Mouse (Mus musculus): Measurements from ENCODE around the gene Maml3. TPM values are rescaled to one million over a fixed set of nuclear protein-coding genes. Genes with fewer than 3 reads are reported as not detected.
A peak's percentile ranks its signal among the peaks of the same experiment; 100 is the strongest.

The Maml3 gene
- polyA plus RNA-seq, 1 experiment from 2014 or later = 5.2 TPM

DNA sequence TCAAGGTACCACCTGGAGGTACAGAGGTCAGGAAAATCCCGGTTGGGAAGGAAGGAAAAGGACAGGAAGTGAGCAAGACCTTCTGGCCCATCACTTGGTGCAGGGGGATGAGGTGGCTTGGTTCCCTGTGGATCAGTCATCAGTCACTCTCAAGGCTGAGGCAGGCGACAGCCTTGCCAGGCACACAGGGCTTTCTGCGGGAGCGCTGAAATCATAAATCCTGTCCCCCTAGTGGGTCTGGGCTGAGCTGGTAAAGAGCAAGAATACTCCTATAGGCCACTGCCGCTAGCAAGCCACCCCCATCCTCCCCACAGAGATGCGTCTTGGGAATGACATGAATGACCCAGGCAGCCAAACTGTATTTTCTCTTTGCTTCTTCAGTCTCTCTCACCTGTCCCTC is 177.8 kb downstream of the Maml3 start:
- H3K36me3 ChIP-seq (ENCODE audit: control insufficient read depth, insufficient read depth, low read length) = no peaks in the 10 kb centered on the region
- ATAC-seq = peak; percentile 26; the same call in 1 of the 2 replicates
- no peak overlapping the region for H3K4me2 ChIP-seq (ENCODE audit: low read length)
- WGBS = 50% methylated on average over 6 of the region's 6 CpGs
- peaks cover 7% of the 10 kb centered on the region for H3K4me1 ChIP-seq (ENCODE audit: control insufficient read depth, insufficient read depth, low read depth, low read length)
- no peak overlapping the region for H3K9ac ChIP-seq (ENCODE audit: low read depth, low read length)
- H3K27me3 ChIP-seq (replicated peaks; ENCODE audit: control insufficient read depth, insufficient read depth, low read length) = no peaks in the 10 kb centered on the region
- H3K4me3 ChIP-seq (ENCODE audit: low read length) = no peak overlapping the region
- H3K9me3 ChIP-seq (ENCODE audit: control insufficient read depth, low read length) = no peaks in the 10 kb centered on the region
- no peak overlapping the region for H3K27ac ChIP-seq (ENCODE audit: low read depth, low read length)

DNA sequence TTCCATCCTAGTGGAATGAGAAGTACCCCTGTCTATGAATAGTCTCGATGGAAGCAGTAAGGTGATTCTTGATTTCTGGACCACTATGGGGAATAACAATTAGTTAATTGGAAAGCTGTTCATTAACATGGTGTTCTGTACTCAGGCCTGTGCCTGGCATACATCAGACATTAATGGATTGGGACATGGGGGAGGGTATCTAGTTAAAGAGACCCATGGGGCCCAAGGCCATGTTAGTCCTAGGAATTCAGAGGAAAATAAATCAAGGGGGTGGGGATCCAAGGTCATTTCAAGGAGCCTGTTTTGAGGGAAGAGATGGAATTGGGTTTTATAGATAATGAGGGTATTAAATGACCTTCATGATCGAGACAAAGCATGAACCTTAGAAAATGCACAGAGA is 179.1 kb downstream of the Maml3 start:
- no peak overlapping the region for H3K9ac ChIP-seq (ENCODE audit: low read depth, low read length)
- no peaks in the 10 kb centered on the region for H3K36me3 ChIP-seq (ENCODE audit: control insufficient read depth, insufficient read depth, low read length)
- H3K27me3 ChIP-seq (replicated peaks; ENCODE audit: control insufficient read depth, insufficient read depth, low read length) = no peaks in the 10 kb centered on the region
- H3K4me3 ChIP-seq (ENCODE audit: low read length) = no peak overlapping the region
- WGBS = 61% methylated on average over 2 of the region's 2 CpGs
- no peak overlapping the region for H3K27ac ChIP-seq (ENCODE audit: low read depth, low read length)
- no peak overlapping the region for H3K4me2 ChIP-seq (ENCODE audit: low read length)
- ATAC-seq = no peak
- no peaks in the 10 kb centered on the region for H3K9me3 ChIP-seq (ENCODE audit: control insufficient read depth, low read length)
- peaks cover 7% of the 10 kb centered on the region for H3K4me1 ChIP-seq (ENCODE audit: control insufficient read depth, insufficient read depth, low read depth, low read length)

DNA sequence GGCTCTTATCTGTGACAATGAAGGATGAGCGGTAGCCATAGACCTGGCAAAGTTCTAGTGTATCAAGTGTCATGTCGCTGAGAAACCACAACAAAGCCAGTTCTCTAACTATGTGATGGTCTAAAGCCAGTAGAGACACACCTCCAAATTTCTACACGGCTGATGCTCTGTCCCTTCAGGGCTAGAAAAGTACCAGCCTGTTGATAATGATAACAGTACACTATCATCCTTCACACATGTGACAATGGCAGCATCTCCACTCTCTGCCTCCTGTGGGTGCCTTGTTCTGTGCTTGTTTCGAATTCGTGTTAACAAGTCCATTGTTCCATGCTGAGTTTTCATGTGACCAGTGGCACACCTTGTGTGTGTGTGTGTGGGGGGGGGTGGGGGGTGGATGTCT is 180.2 kb downstream of the Maml3 start:
- Histone ChIP-seq H3K9ac (ENCODE audit: low read depth, low read length) (0 out of 2 replicates have a peak overlapping the region, but pooled peaks have one; percentile 22), H3K4me3 (ENCODE audit: low read length) (no peak overlapping the region), H3K36me3 (ENCODE audit: control insufficient read depth, insufficient read depth, low read length) (no peaks in the 10 kb centered on the region), H3K27ac (ENCODE audit: low read depth, low read length) (no peak overlapping the region), H3K9me3 (ENCODE audit: control insufficient read depth, low read length) (no peaks in the 10 kb centered on the region), H3K27me3 (replicated peaks; ENCODE audit: control insufficient read depth, insufficient read depth, low read length) (no peaks in the 10 kb centered on the region), H3K4me2 (ENCODE audit: low read length) (no peak overlapping the region), H3K4me1 (ENCODE audit: control insufficient read depth, insufficient read depth, low read depth, low read length) (peaks cover 7% of the 10 kb centered on the region)
- 77% methylated on average over 5 of the region's 5 CpGs for WGBS
- ATAC-seq = no peak; the same call in 1 of the 2 replicates

DNA sequence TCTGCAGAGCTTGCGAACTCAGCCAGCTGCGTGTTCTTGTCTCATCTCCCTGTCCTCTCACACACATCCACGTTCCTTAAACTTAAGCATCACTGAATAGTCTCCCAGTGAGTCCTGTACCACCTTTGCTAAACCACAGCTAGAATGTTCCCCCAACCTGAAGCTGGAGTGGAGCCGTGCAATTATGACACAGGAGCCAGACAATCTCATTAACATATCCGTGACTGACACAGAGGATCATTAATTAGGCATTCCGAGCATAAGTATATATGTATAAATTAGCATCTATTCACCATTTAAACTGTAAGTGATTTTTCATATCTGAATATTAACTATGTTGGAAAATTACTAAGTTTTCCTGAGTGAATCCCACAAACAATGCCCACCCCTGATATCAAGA is 181.1 kb downstream of the Maml3 start:
- Histone ChIP-seq H3K4me3 (ENCODE audit: low read length) (no peak overlapping the region), H3K4me2 (ENCODE audit: low read length) (no peak overlapping the region), H3K27me3 (replicated peaks; ENCODE audit: control insufficient read depth, insufficient read depth, low read length) (no peaks in the 10 kb centered on the region), H3K9ac (ENCODE audit: low read depth, low read length) (no peak overlapping the region), H3K27ac (ENCODE audit: low read depth, low read length) (no peak overlapping the region), H3K4me1 (ENCODE audit: control insufficient read depth, insufficient read depth, low read depth, low read length) (peaks cover 7% of the 10 kb centered on the region), H3K36me3 (ENCODE audit: control insufficient read depth, insufficient read depth, low read length) (no peaks in the 10 kb centered on the region), H3K9me3 (ENCODE audit: control insufficient read depth, low read length) (no peaks in the 10 kb centered on the region)
- WGBS = 51% methylated on average over 6 of the region's 6 CpGs
- ATAC-seq = no peak

DNA sequence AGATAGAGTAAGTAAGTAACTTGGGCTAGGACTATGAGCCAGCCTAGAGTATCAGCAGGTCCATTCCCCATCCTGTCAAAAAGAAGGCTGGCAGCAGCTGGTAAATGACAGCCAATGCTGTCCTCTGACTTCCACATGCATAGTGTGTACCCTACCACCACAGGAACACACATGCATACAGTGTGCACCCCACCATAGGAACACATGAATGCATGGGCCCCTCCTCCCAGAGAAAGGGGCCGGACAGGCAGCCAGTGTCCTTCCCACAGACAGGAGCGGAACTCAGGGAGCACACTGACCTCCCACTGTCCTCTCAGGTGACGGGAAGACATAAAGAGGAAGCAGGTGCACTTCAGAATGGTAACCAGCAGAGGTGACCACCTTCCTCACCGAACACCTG is 188.0 kb downstream of the Maml3 start:
- ATAC-seq = 0 out of 2 replicates have a peak, but pooled peaks have one; percentile 24
- no peaks in the 10 kb centered on the region for H3K36me3 ChIP-seq (ENCODE audit: control insufficient read depth, insufficient read depth, low read length)
- H3K4me3 ChIP-seq (ENCODE audit: low read length) = no peak overlapping the region
- whole genome bisulfite sequencing = 86% methylated on average over 4 of the region's 4 CpGs
- H3K9ac ChIP-seq (ENCODE audit: low read depth, low read length) = no peak overlapping the region
- no peaks in the 10 kb centered on the region for H3K9me3 ChIP-seq (ENCODE audit: control insufficient read depth, low read length)
- no peak overlapping the region for H3K27ac ChIP-seq (ENCODE audit: low read depth, low read length)
- no peaks in the 10 kb centered on the region for H3K27me3 ChIP-seq (replicated peaks; ENCODE audit: control insufficient read depth, insufficient read depth, low read length)
- H3K4me1 ChIP-seq (ENCODE audit: control insufficient read depth, insufficient read depth, low read depth, low read length) = peaks cover 14% of the 10 kb centered on the region
- H3K4me2 ChIP-seq (ENCODE audit: low read length) = no peak overlapping the region

DNA sequence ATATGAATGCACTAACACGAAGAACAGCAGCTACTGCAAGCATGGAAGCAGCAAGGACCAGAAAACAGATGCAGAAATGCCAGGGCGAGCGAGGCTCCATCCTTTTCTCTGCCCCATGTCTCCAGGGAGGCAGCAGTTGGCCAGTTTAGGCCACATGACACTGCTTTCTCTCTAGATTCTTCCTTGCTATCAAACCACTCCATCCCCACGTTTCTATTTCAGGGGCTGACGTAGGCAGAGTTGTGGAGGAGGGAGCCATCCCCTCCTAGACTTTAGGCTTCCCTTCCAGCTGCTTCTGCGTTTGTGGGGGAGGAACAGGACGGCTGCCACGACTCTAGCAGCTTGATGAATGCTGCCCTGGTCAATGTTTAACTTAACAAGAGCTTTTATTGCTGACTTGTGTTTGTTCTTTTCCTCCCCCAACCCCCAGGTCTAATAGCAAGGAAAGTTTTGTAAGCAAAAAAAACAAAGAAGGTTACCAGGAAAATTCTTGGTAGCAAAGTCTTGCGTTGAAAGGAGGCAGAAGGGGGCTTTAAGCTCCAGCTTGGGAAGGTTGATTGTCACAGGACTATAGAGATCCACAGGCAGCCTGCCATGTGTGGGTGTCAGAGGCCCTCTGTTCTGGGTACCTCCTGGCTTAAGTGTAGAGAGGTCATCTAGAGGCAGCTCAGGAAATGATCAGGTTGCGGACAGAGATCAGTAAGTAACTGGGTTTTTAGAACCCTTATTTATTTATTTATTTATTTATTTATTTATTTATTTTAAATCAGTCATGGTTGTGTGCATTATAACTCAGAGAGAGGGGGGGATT is 188.6 kb downstream of the Maml3 start:
- peak; percentile 32; the same call in 1 of the 2 replicates for ATAC-seq
- no peaks in the 10 kb centered on the region for H3K27me3 ChIP-seq (replicated peaks; ENCODE audit: control insufficient read depth, insufficient read depth, low read length)
- peaks cover 14% of the 10 kb centered on the region for H3K4me1 ChIP-seq (ENCODE audit: control insufficient read depth, insufficient read depth, low read depth, low read length)
- H3K36me3 ChIP-seq (ENCODE audit: control insufficient read depth, insufficient read depth, low read length) = no peaks in the 10 kb centered on the region
- no peak overlapping the region for H3K9ac ChIP-seq (ENCODE audit: low read depth, low read length)
- peak overlapping the region; percentile 33 for H3K27ac ChIP-seq (ENCODE audit: low read depth, low read length)
- 29% methylated on average over 10 of the region's 10 CpGs for WGBS
- H3K4me3 ChIP-seq (ENCODE audit: low read length) = no peak overlapping the region
- no peaks in the 10 kb centered on the region for H3K9me3 ChIP-seq (ENCODE audit: control insufficient read depth, low read length)
- no peak overlapping the region for H3K4me2 ChIP-seq (ENCODE audit: low read length)

DNA sequence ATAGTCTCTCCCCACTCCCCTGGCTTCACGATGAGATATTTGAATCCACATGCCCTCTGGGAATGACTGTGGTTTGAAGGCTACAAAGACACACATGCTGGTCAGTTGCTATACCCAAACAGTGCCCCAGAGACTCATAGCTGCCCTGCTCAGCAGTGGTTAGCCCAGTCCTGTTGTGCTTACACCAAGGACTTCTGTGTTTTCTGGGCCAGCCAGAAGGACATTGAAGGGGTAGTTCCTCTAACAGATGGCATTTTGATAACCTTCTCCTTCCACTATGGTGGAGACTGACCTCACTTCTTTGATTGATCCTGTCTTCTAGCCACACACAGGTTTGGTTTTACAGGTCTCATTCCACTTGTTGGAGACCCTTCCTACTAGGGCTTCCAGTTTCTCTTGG is 189.5 kb downstream of the Maml3 start:
- ATAC-seq = no peak
- H3K4me1 ChIP-seq (ENCODE audit: control insufficient read depth, insufficient read depth, low read depth, low read length) = peaks cover 14% of the 10 kb centered on the region
- no peaks in the 10 kb centered on the region for H3K9me3 ChIP-seq (ENCODE audit: control insufficient read depth, low read length)
- H3K27me3 ChIP-seq (replicated peaks; ENCODE audit: control insufficient read depth, insufficient read depth, low read length) = no peaks in the 10 kb centered on the region
- H3K4me3 ChIP-seq (ENCODE audit: low read length) = no peak overlapping the region
- no peaks in the 10 kb centered on the region for H3K36me3 ChIP-seq (ENCODE audit: control insufficient read depth, insufficient read depth, low read length)
- H3K27ac ChIP-seq (ENCODE audit: low read depth, low read length) = no peak overlapping the region
- H3K9ac ChIP-seq (ENCODE audit: low read depth, low read length) = no peak overlapping the region
- WGBS = 86% methylated on average over 1 of the region's 1 CpGs
- H3K4me2 ChIP-seq (ENCODE audit: low read length) = no peak overlapping the region

DNA sequence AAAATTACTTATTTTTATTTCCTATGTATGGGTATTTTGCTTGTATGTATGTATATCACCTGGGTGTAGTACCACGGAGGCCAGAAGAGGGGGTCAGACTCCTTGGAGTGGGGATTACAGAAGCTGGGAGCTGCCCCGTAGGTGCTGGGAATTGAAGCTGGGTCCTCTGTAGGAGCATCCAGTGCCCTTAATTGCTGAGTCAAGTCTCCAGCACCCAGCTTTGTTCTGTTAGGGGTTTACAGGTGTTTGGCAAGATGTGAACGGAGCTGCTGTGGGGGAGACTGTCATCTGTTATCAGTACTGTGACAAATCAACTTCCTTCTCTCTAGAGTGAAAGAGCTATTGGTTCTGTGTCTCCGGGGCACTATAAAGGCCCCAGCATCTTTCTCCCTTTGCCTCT is 190.0 kb downstream of the Maml3 start:
- Histone ChIP-seq H3K4me1 (ENCODE audit: control insufficient read depth, insufficient read depth, low read depth, low read length) (peaks cover 14% of the 10 kb centered on the region), H3K36me3 (ENCODE audit: control insufficient read depth, insufficient read depth, low read length) (no peaks in the 10 kb centered on the region), H3K27ac (ENCODE audit: low read depth, low read length) (no peak overlapping the region), H3K4me2 (ENCODE audit: low read length) (no peak overlapping the region), H3K9ac (ENCODE audit: low read depth, low read length) (no peak overlapping the region), H3K4me3 (ENCODE audit: low read length) (no peak overlapping the region), H3K27me3 (replicated peaks; ENCODE audit: control insufficient read depth, insufficient read depth, low read length) (no peaks in the 10 kb centered on the region), H3K9me3 (ENCODE audit: control insufficient read depth, low read length) (no peaks in the 10 kb centered on the region)
- no peak for ATAC-seq
- WGBS = 87% methylated on average over 4 of the region's 4 CpGs

DNA sequence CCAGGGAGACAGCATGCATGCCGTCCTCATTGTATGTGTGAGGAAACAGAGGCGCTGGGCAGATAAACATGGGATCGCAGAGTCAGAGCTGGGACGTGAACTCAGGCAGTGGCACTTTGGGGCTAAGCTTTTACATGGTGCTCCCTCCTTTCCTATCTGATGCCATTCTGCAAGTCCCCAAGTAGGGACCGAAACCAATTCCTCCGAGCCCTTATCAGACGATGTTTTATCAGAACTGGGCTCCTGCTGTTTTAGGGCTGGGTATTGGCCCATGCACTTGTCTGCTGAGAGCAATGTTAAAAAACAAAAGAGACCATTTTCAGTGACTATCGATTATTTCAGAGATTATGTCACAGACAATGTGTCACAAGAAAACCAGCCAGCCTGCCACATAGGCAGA is 191.4 kb downstream of the Maml3 start:
- ATAC-seq = no peak
- H3K4me2 ChIP-seq (ENCODE audit: low read length) = no peak overlapping the region
- H3K27ac ChIP-seq (ENCODE audit: low read depth, low read length) = no peak overlapping the region
- H3K4me3 ChIP-seq (ENCODE audit: low read length) = no peak overlapping the region
- no peaks in the 10 kb centered on the region for H3K36me3 ChIP-seq (ENCODE audit: control insufficient read depth, insufficient read depth, low read length)
- H3K27me3 ChIP-seq (replicated peaks; ENCODE audit: control insufficient read depth, insufficient read depth, low read length) = no peaks in the 10 kb centered on the region
- H3K9me3 ChIP-seq (ENCODE audit: control insufficient read depth, low read length) = no peaks in the 10 kb centered on the region
- WGBS = 82% methylated on average over 8 of the region's 8 CpGs
- H3K9ac ChIP-seq (ENCODE audit: low read depth, low read length) = no peak overlapping the region
- peaks cover 14% of the 10 kb centered on the region for H3K4me1 ChIP-seq (ENCODE audit: control insufficient read depth, insufficient read depth, low read depth, low read length)
